Mouse (Mus musculus): ENCODE measurements around the gene Dpep3. TPM values are rescaled to one million over a fixed set of nuclear protein-coding genes. Genes with fewer than 3 reads are reported as not detected.

The Dpep3 gene
- polyA plus RNA-seq, 1 experiment = 0.17 TPM

DNA sequence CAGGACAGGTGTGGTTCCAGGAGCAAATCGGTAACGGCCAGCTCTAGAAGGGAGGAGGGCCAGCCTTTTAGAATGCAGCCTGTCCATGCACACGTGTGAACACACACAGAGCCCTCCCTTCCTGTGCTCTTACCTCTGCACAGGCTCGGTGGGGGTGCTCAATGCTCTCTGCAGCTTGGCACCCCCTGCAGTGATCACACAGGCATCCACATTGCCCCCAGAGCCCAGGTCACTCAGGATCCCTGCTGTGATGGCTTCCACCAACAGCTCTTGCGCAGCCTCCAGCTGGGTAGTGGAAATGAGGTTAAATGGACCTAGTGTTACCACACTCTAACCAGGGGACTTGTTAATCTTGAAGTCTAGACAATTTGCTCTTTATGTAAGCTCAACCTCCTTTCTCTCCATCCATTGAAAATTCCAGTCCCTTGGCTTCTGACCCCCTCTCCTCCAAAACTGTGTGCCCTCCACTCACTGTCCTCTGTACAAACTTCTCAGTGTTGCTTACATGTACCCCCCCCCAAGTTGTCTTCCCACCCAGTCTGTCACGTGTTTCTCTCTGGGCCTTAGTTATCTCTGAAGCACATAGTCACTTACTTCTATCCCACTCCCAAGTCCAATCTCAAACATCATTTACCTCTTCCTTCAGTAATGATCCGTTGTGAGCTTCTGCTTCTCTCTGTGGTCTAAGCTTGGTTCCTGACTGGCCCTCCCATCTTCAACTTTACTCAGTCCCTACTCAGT is 43.2 kb downstream of the Dpep3 start:
- DNase-seq (ENCODE audit: low spot score) = no peak

DNA sequence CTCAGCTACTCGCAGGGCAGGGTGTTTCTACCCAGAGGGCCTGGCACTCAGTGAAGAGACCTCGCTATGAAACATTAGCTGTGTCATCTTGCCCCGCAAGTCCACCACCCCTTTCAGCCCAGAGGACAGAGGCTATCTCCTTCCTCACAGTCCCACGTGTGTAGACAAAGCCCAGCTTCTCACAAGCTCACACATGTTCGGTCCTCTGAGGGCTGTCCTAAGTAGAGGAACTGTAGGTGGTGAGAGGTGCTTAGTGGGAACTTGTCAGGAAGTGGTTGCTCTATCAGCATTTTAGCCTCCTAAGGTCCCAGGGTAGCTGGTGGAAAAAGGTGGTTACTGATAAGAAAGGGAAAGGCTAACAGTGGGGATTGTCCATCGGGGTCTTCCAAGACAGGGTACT is 44.1 kb downstream of the Dpep3 start:
- no peak for DNase-seq (ENCODE audit: low spot score)

DNA sequence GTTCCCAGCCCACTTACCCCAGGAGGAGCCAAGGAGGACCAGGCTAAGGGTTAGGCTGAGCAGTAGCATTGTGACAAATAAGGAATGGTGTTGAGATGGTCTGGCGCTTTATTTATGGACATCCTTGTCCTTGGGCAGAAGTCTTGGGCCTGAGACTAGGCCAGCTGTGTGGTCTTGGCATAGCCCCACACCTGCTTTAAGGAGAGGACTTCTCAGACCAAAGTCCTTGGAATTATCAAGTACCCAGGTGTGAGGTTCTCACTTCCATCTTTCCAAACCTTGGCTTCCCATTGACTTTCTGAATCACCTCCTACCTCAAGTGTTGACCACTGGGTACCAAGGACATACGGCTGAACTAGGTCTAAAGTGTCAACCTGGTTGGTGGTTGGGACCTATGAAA is 45.5 kb downstream of the Dpep3 start, which contains the start of gene Ctrl:
Gene Ctrl, minus strand, starts transcription at position 101 of the 400 bp plus-strand sequence.
- DNase-seq (ENCODE audit: low spot score) = no peak

DNA sequence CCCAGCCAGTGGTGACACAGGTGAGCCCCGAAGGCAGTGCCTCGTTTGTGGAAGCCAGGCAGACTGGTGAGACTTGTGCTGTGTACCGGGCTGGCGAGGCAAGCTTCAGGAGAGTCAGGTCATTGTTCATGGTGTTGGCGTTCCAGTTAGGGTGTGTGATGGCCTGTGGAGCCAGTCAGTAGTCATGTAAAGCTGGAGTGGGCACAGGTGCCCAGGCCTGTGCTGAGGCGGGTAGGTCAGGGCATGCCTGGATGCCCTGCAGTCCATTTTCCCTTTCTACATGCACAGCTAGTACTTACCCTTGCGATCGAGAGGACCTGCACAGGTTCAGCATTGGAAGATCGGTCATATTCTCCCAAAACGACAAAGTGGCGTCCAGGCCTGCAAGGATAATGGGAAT is 46.7 kb downstream of the Dpep3 start:
- DNase-seq (ENCODE audit: low spot score) = no peak

DNA sequence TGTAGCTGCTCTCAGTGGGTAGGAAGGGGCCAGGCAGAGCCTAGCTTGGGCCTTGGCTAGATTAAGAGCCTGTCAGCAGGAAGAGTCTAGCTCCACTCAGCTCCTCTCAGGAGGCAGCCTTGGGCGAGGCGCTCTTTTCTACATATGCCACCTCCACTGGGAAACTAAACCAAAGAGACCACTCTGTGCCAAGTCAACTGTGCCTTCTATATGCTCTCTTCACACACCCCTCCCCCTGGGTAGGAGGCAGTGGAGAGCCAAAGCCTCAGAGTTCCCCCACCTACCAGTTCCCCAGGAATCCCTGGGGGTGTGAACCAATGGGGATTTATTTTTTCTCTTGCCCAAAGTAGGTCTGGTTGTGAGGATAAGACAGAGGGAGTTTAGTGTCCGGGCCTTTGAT is 48.0 kb downstream of the Dpep3 start:
- DNase-seq (ENCODE audit: low spot score) = no peak

DNA sequence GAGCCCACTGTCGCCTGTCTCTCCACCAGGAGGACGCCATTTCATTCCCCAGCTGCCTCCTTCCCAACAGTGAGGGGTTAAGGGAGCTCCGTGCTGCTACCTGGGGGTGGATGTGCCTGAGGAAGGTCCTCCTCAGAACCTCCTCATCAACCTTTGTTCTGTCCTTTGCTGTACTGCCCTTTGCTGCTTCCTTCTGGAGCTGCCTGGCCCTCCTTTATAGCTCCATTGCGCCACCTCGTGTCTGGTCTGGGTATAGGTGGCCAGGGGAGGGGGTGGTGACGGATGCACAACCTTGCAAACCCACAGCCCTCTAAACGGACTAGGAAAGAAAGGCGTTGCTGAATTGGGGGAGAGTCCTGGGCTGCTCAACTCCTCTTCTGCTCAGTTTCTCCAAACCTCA is 48.6 kb downstream of the Dpep3 start:
- DNase-seq (ENCODE audit: low spot score) = peak; percentile 81

DNA sequence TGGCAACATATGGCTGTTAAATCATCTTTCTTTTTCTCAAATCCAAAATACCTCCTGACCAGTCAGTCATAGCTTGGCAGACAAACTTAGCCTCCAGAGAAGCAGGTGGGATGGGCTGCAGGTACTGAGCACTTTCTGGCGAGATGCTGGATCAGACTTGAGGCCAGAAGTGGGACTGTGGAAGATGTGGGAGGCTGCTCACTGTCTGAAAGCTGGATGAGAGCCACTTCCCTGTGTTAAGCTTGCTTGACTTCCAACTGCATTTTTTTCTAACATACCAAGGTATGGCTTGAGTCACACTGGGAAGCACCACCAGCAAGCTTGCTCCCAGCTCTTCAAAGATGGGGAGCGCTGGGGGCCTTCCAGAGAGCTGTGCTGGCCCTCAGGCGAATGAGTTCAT is 54.1 kb downstream of the Dpep3 start:
- no peak for DNase-seq (ENCODE audit: low spot score)

Other genes with a start within 250 kb of the Dpep3 start
- gene Gfod2, start 220.8 kb downstream of the Dpep3 start, polyA plus RNA-seq (2012; rRNA removed) = 5.2 and 5.9 TPM in 2 replicates
- 17.7 and 18.2 TPM in 2 replicates for gene Ranbp10, start 152.1 kb downstream of the Dpep3 start, polyA plus RNA-seq (2012; rRNA removed)
- gene Tsnaxip1, start 151.7 kb downstream of the Dpep3 start, polyA plus RNA-seq (2012; rRNA removed) = not detected in 2 replicates
- gene Cenpt, start 126.2 kb downstream of the Dpep3 start, polyA plus RNA-seq (2012; rRNA removed) = 14.5 and 21.2 TPM in 2 replicates
- 42.2 and 44.4 TPM in 2 replicates for gene Thap11, start 124.3 kb downstream of the Dpep3 start, polyA plus RNA-seq (2012; rRNA removed)
- 79.8 and 95.3 TPM in 2 replicates for gene Nutf2, start 118.8 kb downstream of the Dpep3 start, polyA plus RNA-seq (2012; rRNA removed)
- 38.1 and 44.6 TPM in 2 replicates for gene Edc4, start 98.5 kb downstream of the Dpep3 start, polyA plus RNA-seq (2012; rRNA removed)
- 1.9 and 2.0 TPM in 2 replicates for gene Nrn1l, start 85.9 kb downstream of the Dpep3 start, polyA plus RNA-seq (2012; rRNA removed)
- 30.0 and 32.6 TPM in 2 replicates for gene Pskh1, start 79.0 kb downstream of the Dpep3 start, polyA plus RNA-seq (2012; rRNA removed)
- 1.4 and 1.8 TPM in 2 replicates for gene Ctrl, start 45.6 kb downstream of the Dpep3 start, polyA plus RNA-seq (2012; rRNA removed)
- 82.8 and 98.7 TPM in 2 replicates for gene Psmb10, start 41.0 kb downstream of the Dpep3 start, polyA plus RNA-seq (2012; rRNA removed)
- 3.7 and 5.2 TPM in 2 replicates for gene Lcat, start 36.0 kb downstream of the Dpep3 start, polyA plus RNA-seq (2012; rRNA removed)
- 64.3 and 69.6 TPM in 2 replicates for gene Slc12a4, start 13.3 kb downstream of the Dpep3 start, polyA plus RNA-seq (2012; rRNA removed)
- gene Dus2, start 11.9 kb upstream of the Dpep3 start, polyA plus RNA-seq (2012; rRNA removed) = 16.6 and 19.3 TPM in 2 replicates
- 0.06 and 0.07 TPM in 2 replicates for gene Dpep2nb, start 26.5 kb upstream of the Dpep3 start, polyA plus RNA-seq (2012; rRNA removed)
- 10.5 and 11.8 TPM in 2 replicates for gene Ddx28, start 32.5 kb upstream of the Dpep3 start, polyA plus RNA-seq (2012; rRNA removed)
- 15.4 and 19.9 TPM in 2 replicates for gene Nfatc3, start 79.4 kb upstream of the Dpep3 start, polyA plus RNA-seq (2012; rRNA removed)
- 57.5 and 70.1 TPM in 2 replicates for gene Esrp2, start 157.5 kb upstream of the Dpep3 start, polyA plus RNA-seq (2012; rRNA removed)
- 13.5 and 18.5 TPM in 2 replicates for gene Pla2g15, start 171.0 kb upstream of the Dpep3 start, polyA plus RNA-seq (2012; rRNA removed)
- gene Slc7a6, start 189.4 kb upstream of the Dpep3 start, polyA plus RNA-seq (2012; rRNA removed) = 36.0 and 45.0 TPM in 2 replicates
- 25.8 and 26.3 TPM in 2 replicates for gene Slc7a6os, start 231.5 kb upstream of the Dpep3 start, polyA plus RNA-seq (2012; rRNA removed)
- gene Prmt7, start 231.5 kb upstream of the Dpep3 start, polyA plus RNA-seq (2012; rRNA removed) = 16.6 and 19.1 TPM in 2 replicates

All from urinary bladder, adult 2 months (tissue).